Mouse (Mus musculus): ENCODE data around the gene Gm3435. TPM values are rescaled to one million over a fixed set of nuclear protein-coding genes. Genes with fewer than 3 reads are reported as not detected.
A peak's percentile ranks its signal among the peaks of the same experiment; 100 is the strongest.
"Not testable (repeated sequence)": the region's sequence is repeated elsewhere in the genome, so short reads cannot be mapped to it uniquely, and the experiment has no call there.

Gene Gm3435
- polyA plus RNA-seq, 1 experiment from 2014 or later, result 11.1 TPM

DNA sequence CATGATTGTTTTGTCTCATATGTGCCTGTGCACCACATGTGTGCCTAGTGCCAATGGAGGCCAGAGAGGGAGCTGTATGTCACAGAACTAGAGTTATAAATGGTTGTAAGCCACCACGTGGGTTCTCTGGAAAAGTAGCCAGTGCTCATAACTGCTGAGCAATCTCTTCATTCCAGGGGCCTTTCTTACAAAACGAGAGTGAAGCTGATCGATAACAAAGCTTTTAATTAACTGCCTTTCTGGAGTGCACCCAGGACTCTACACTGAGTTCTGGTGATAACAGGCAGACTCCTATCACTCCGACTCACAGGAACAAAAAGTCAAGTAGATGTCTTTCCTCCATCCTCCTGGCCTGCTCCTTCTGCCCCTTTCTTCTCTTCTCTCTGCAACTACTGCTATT is 9.9 kb upstream of the Gm3435 start:
- DNase-seq (ENCODE audit: extremely low spot score, low spot score), result not testable (repeated sequence)

DNA sequence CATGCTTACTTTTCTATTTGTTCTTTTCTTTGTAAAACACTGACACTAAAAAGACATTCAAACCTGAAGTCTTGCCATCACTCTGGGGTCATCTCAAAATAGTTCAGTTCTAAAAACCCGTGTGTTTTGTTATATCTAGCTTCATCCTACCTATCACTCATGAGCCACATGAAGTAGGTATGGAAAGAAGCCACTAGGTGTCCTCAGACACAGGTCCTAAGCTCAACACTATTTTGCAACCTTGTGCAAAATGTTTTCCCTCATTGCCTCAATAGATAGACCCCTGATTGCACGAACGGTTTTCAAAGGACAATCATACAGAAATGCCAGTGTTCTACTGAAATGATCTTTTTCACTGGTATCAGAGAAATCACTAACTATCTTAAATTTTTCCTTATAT is 888 bp upstream of the Gm3435 start:
- no CpG with 5 or more reads among the region's 3 CpGs for WGBS
- not testable (repeated sequence) for H3K27ac ChIP-seq; H3K27me3 ChIP-seq (ENCODE audit: poor library complexity, severe bottlenecking); H3K4me3 ChIP-seq; DNase-seq (ENCODE audit: extremely low spot score, low spot score); H3K9me3 ChIP-seq; H3K36me3 ChIP-seq (replicated peaks); H3K4me1 ChIP-seq

More for the DNA sequence above, 9.9 kb upstream of the Gm3435 start:
- H3K9me3 ChIP-seq; H3K4me1 ChIP-seq; H3K36me3 ChIP-seq (replicated peaks); H3K4me3 ChIP-seq; H3K27ac ChIP-seq; H3K27me3 ChIP-seq (ENCODE audit: poor library complexity, severe bottlenecking): not testable (repeated sequence)
- WGBS, result no CpG with 5 or more reads among the region's 4 CpGs

DNA sequence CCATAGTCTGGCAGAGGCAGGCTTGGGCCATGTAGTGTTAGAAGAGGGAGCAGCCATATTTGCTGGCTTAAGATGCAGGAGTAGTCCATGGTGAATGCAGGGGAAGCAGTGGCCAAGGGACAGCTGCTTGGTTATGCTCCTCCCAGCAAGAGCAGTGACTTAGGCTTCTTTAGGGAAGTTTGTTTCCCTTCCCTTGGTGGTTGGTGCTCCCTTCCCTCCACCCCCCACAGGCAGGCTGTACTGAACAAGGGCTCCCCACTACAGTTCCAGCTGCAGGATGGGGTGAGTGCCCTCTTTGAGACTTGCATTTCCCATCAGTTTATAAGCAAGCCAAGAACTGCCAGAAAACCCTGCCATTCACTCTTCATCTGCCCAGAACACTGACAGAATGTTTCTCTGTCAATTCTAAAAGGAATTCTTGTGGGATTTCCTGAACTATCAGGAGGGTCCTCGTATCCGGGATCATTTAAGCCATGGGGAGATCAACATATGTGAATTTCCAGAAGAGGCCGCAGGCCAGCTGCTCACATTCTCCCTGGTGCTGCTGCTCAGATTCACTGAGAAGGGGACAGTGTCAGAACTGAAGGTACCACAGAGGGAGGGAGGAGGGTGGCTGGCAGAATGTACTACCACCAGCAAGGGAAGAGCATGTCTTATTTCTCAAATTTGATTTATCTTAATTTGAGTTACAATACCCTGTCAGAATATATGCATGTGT is 11.7 kb downstream of the Gm3435 start:
- not testable (repeated sequence) for H3K27me3 ChIP-seq (ENCODE audit: poor library complexity, severe bottlenecking); H3K4me3 ChIP-seq; H3K36me3 ChIP-seq (replicated peaks); H3K9me3 ChIP-seq; DNase-seq (ENCODE audit: extremely low spot score, low spot score); H3K4me1 ChIP-seq; H3K27ac ChIP-seq
- 86% methylated on average over 3 of the region's 3 CpGs for WGBS

DNA sequence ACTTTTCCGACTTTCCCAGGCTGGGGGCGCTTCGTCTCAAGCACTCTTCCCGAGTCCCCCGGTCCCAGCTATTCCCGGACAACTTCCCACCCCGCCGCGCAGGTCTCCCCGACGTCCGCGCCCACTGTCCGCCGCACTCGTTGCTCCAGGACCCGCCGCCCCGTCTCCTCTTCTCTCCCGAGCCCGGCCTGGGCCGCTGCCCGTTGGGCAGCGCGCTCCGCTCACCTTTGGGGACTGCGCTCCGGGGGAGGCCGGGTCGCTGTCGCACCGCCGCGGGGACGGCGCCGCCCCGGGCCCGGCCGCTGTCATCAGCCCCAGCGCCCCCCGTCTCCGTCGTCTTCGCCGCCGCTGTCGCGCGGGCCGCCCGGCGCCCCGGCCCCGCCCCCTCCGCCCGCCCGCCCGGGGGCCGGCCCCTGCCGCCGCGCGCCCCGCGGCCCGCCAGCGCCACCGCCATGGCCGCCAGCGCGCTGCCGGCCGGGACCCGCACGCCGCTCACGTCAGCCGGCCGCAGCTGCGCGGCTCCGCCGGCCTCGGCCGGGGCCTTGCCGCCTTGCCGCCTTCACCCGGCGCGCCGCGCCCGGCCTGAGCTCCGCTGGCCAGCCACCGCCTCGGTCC is 14.0 kb downstream of the Gm3435 start:
- H3K4me3 ChIP-seq; H3K4me1 ChIP-seq; H3K36me3 ChIP-seq (replicated peaks); H3K27me3 ChIP-seq (ENCODE audit: poor library complexity, severe bottlenecking); H3K27ac ChIP-seq; DNase-seq (ENCODE audit: extremely low spot score, low spot score); H3K9me3 ChIP-seq: not testable (repeated sequence)
- WGBS, result no CpG with 5 or more reads among the region's 97 CpGs

DNA sequence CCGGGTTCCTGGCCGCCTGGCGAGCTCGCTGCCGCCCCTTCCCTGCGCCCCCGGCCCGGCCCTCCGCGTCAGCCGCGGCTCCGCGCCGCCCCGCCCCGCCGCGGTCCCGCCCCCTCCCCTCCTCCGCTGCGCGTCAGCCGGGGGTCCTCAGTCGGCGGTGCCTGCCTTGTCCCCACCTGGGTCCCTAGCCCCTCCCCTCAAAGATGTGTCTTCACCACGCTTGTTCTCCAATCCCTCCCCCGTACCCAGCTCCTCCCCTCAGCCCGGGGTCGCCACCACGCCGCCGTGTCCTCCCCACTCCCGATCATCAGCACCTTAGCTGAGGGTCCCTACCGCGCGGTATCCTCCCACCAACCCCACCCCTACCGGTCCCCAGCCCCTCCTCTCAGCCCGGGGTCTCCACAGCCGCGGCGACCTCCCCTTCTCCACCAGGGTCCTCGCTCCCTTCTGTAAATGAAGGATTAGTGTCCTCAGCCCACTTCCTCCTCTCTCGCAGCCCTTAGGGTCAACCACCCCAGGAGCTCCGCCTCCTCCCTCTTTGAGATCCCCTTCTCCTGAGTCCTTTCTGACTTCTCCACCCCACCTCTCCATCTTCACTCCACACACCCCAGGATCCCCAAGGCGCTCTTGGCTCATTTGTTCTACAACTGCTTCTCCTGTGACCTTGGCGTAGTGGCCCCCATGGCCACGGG is 14.7 kb downstream of the Gm3435 start:
- not testable (repeated sequence) for H3K36me3 ChIP-seq (replicated peaks); H3K4me1 ChIP-seq; H3K9me3 ChIP-seq; H3K27me3 ChIP-seq (ENCODE audit: poor library complexity, severe bottlenecking); DNase-seq (ENCODE audit: extremely low spot score, low spot score); H3K27ac ChIP-seq; H3K4me3 ChIP-seq
- WGBS, result no CpG with 5 or more reads among the region's 48 CpGs

DNA sequence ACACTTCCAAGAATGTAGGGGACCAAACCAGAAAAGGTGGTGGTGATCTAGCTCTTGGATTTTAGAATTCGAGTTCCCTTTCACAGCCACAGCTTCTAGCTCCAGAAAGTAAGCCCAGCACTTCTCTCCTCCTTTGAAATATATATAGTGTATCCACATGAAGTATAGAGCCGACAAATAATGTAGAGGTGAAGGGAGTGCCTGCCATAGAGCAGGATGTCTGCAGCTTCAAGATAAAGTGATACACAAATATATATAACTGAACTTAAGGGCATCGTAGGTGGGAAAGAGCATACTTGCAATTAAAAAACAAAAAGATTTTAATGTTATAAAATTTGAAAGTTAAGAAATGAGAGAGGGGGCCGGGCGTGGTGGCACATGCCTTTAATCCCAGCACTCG is 15.5 kb downstream of the Gm3435 start:
- not testable (repeated sequence) for H3K9me3 ChIP-seq; H3K4me3 ChIP-seq; H3K27me3 ChIP-seq (ENCODE audit: poor library complexity, severe bottlenecking); H3K4me1 ChIP-seq; DNase-seq (ENCODE audit: extremely low spot score, low spot score); H3K27ac ChIP-seq; H3K36me3 ChIP-seq (replicated peaks)
- WGBS, result no CpG with 5 or more reads among the region's 6 CpGs

DNA sequence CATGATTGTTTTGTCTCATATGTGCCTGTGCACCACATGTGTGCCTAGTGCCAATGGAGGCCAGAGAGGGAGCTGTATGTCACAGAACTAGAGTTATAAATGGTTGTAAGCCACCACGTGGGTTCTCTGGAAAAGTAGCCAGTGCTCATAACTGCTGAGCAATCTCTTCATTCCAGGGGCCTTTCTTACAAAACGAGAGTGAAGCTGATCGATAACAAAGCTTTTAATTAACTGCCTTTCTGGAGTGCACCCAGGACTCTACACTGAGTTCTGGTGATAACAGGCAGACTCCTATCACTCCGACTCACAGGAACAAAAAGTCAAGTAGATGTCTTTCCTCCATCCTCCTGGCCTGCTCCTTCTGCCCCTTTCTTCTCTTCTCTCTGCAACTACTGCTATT is 21.4 kb downstream of the Gm3435 start:
- H3K4me1 ChIP-seq; H3K27me3 ChIP-seq (ENCODE audit: poor library complexity, severe bottlenecking); DNase-seq (ENCODE audit: extremely low spot score, low spot score); H3K27ac ChIP-seq; H3K4me3 ChIP-seq; H3K9me3 ChIP-seq; H3K36me3 ChIP-seq (replicated peaks): not testable (repeated sequence)
- no CpG with 5 or more reads among the region's 4 CpGs for WGBS

DNA sequence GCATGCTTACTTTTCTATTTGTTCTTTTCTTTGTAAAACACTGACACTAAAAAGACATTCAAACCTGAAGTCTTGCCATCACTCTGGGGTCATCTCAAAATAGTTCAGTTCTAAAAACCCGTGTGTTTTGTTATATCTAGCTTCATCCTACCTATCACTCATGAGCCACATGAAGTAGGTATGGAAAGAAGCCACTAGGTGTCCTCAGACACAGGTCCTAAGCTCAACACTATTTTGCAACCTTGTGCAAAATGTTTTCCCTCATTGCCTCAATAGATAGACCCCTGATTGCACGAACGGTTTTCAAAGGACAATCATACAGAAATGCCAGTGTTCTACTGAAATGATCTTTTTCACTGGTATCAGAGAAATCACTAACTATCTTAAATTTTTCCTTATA is 30.5 kb downstream of the Gm3435 start:
- not testable (repeated sequence) for H3K27me3 ChIP-seq (ENCODE audit: poor library complexity, severe bottlenecking); H3K4me3 ChIP-seq; H3K4me1 ChIP-seq; H3K36me3 ChIP-seq (replicated peaks); DNase-seq (ENCODE audit: extremely low spot score, low spot score); H3K27ac ChIP-seq; H3K9me3 ChIP-seq
- WGBS, result no CpG with 5 or more reads among the region's 3 CpGs

DNA sequence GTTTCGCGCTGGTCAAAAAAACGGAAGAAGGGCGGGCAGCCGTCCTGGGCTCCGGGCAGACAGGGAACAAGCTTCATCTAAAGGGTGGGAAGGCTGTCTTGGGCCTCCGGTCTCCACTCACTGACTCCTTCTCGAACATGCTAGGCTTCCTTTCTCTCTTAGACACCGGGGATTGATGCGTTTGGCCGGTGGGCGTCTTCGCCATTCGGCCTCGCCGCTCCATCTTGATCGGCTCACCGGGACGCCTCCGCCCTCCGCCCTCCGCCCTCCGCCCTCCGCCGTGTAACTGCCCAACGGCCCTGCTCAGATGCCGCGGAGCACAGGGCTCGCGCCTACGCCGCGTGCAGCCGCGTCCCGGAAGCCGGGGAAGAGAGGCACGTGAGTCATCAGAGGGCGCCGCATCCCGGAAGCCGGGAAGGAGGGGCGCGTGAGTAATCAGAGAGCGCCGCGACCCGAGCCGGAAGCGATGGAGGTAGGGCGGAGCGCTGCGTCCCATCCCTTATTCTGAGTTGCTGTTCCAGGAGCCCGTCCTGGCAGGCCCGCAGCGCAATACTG is 31.3 kb downstream of the Gm3435 start, which contains the start of the genes Ermard, Tcte3 and Gm3448:
Ermard (plus strand) TSS at position 34 of the 555 bp plus-strand sequence.
Tcte3 (minus strand) TSS at position 314 of the 555 bp plus-strand sequence.
Gm3448 (minus strand) TSS at position 363 of the 555 bp plus-strand sequence.
- 0% methylated on average over 17 of the region's 56 CpGs for WGBS
- peak within 1 kb of the TSS; percentile 34 for H3K4me3 ChIP-seq
- not testable (repeated sequence) for DNase-seq (ENCODE audit: extremely low spot score, low spot score); H3K27me3 ChIP-seq (ENCODE audit: poor library complexity, severe bottlenecking); H3K27ac ChIP-seq; H3K9me3 ChIP-seq; H3K4me1 ChIP-seq; H3K36me3 ChIP-seq (replicated peaks)

DNA sequence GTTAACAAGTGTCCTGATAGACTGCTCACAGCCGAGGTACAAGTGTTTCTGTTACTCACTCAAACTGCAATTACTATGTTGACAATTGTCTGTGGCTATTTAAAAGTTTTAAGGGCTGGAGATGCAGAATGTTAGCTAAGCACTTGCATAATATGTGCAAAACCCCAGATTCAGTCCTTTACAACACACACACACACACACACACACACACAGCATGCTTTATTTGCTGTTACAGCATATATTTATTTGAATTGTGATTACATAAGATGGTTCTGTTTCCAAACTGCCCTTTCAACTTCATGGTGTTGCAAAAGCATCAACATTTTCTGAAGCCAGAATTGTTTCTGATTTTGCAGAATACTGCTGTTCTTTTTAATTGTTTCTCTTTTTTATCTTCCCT is 40.4 kb downstream of the Gm3435 start:
- not testable (repeated sequence) for H3K9me3 ChIP-seq; H3K4me1 ChIP-seq; H3K27ac ChIP-seq; H3K4me3 ChIP-seq; DNase-seq (ENCODE audit: extremely low spot score, low spot score); H3K27me3 ChIP-seq (ENCODE audit: poor library complexity, severe bottlenecking); H3K36me3 ChIP-seq (replicated peaks)
- no CpG with 5 or more reads among the region's 1 CpGs for WGBS

DNA sequence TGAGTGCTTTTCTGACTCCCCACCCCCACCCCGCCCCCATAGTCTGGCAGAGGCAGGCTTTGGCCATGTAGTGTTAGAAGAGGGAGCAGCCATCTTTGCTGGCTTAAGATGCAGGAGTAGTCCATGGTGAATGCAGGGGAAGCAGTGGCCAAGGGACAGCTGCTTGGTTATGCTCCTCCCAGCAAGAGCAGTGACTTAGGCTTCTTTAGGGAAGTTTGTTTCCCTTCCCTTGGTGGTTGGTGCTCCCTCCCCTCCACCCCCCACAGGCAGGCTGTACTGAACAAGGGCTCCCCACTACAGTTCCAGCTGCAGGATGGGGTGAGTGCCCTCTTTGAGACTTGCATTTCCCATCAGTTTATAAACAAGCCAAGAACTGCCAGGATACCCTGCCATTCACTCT is 42.8 kb downstream of the Gm3435 start:
- not testable (repeated sequence) for H3K27ac ChIP-seq; H3K4me1 ChIP-seq; DNase-seq (ENCODE audit: extremely low spot score, low spot score); H3K27me3 ChIP-seq (ENCODE audit: poor library complexity, severe bottlenecking); H3K9me3 ChIP-seq; H3K4me3 ChIP-seq
- WGBS, result 54% methylated on average over 1 of the region's 1 CpGs
- peaks cover 25% of the 10 kb centered on the region for H3K36me3 ChIP-seq (replicated peaks)

DNA sequence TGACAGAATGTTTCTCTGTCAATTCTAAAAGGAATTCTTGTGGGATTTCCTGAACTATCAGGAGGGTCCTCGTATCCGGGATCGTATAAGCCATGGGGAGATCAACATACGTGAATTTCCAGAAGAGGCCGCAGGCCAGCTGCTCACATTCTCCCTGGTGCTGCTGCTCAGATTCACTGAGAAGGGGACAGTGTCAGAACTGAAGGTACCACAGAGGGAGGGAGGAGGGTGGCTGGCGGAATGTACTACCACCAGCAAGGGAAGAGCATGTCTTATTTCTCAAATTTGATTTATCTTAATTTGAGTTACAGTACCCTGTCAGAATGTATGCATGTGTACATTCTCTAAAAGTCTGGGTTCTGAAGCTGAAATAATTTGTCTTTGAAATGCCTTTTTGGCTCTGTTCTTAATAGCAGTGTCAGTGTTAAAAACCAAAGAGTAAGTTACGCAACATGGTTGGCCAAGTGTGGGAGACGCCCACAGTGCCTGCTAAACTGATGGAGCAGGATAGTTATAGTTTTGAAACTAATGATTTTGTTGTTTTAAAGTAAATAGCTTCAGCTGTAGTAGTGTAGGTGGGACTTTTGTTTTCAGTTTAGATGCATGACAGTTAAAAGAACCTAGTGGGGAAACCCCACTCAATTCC is 43.3 kb downstream of the Gm3435 start:
- not testable (repeated sequence) for H3K27ac ChIP-seq; H3K4me3 ChIP-seq; H3K4me1 ChIP-seq; H3K27me3 ChIP-seq (ENCODE audit: poor library complexity, severe bottlenecking); H3K9me3 ChIP-seq; DNase-seq (ENCODE audit: extremely low spot score, low spot score)
- WGBS, result 97% methylated on average over 6 of the region's 8 CpGs
- peaks cover 31% of the 10 kb centered on the region for H3K36me3 ChIP-seq (replicated peaks)

DNA sequence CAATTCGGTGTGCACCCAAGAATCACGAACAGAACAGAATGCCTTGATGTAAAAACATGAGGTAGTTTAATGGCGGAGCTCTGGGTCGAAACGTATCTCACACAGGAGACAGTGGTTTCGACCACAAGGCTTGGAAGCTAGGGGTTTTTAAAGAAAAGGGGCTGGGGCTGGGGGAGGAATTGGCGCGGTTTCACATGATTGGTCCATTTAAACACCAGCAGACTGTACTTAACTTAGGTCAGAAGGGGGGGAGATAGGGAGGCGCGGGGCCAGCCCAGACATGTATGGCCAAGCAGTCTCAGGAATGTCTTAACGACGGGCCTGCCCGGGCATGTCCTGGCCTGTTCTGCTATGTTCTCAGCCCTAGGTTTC is 43.8 kb downstream of the Gm3435 start:
- not testable (repeated sequence) for H3K27me3 ChIP-seq (ENCODE audit: poor library complexity, severe bottlenecking); H3K4me3 ChIP-seq; DNase-seq (ENCODE audit: extremely low spot score, low spot score); H3K27ac ChIP-seq; H3K9me3 ChIP-seq; H3K4me1 ChIP-seq
- peaks cover 36% of the 10 kb centered on the region for H3K36me3 ChIP-seq (replicated peaks)
- 88% methylated on average over 13 of the region's 13 CpGs for WGBS
